Mouse (Mus musculus) Patski (cell line): Measurements from ENCODE around the gene 2310039H08Rik. TPM values are rescaled to one million over a fixed set of nuclear protein-coding genes. Genes with fewer than 3 reads are reported as not detected.

Source experiments
- ATAC-seq: fragments of 100-300 bp; one replicate; pipeline ENCODE4 v1.8.0; 2021
- CTCF ChIA-PET: fragments of 350-600 bp; sonication (Branson Sonifier 250); formaldehyde crosslinking; loops from one replicate; lab custom pipeline; 2022; ENCODE audit warnings: inconsistent platforms; lab: Charles Lee
- POLR2A ChIA-PET: fragments of 350-600 bp; sonication (Branson Sonifier 250); formaldehyde crosslinking; loops from one replicate; lab custom pipeline; 2022; ENCODE audit warnings: antibody characterized with exemption, inconsistent platforms; lab: Charles Lee
- DNase-seq: peaks from one replicate; pipeline ENCODE4 v3.0.0-alpha.2; 2011; ENCODE audit warnings: low read depth, low spot score
- H3K27me3 ChIP-seq: fragments of 371-371 bp; one replicate; pipeline ENCODE4 v1.5.1; 2021
- CTCF ChIP-seq: fragments of 100-300 bp; IDR thresholded peaks from one replicate; pipeline ENCODE4 v1.5.1; 2021
- in situ Hi-C: fragments of 300-500 bp; cut with MboI; formaldehyde crosslinking; loops from 3 replicates; pipeline ENCODE4 v1.11.1; 2018; ENCODE audit warnings: low pct_unique_long_range_greater_than_20kb, mixed read lengths
- polyA plus RNA-seq: library from polyadenylated mRNA; unstranded; gene quantifications from one replicate; pipeline ENCODE4 v1.2.3, GENCODE M21; 2021

Gene 2310039H08Rik
- polyA plus RNA-seq, 1 experiment from 2014 or later: 24.4 TPM

DNA sequence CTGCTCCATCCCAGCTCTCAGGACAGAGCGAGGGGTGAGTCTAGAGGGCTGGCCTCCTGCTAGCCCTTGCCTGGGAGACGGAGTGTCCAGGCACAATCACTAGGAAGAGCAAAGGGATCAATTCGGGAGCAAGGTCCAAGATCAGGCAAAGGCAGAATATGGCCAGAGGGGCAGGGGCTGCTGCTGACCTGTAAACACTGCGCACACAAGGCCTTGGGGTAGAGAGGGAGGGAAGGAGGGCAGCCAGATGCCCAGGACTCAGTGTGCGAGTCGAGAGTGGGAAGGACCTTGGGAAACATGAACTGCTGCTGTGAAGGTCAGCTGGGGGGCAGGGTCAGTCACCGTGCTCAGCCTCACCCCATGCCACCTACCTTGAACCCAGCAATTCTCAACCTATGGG lies 37.1 kb upstream of the 2310039H08Rik start:
- in situ Hi-C loops: no loop called here
- CTCF ChIA-PET: interaction anchor here (0.7 kb wide), 1 partner anchor 12 kb away, joined by 4 read pairs; no protein-coding TSS in a partner anchor
- H3K27me3 ChIP-seq: no peaks in the 10 kb centered on the region
- no peak for DNase-seq
- TF ChIP-seq CTCF: no peak
- ATAC-seq: no peak
- POLR2A ChIA-PET: no interaction called here

DNA sequence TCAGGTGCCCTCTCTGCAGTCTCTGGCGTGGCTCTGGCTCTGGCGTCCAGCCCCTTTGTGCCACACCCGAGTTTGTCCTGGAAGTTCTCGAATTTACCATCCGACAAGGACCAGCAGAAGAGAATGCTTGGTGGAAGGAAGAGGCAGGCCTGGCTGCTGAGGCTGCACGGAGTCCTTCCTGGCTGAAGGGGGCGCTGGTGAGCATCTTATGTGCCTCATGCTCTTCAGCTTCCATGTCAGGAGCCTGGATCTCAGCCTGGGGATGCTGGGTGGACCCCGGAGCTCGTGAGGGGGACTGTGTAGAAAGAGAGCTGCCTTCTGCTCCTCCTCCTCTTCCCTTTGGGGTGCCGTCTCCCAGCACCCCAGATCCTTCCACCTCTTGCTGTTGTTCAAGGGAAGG lies 36.3 kb upstream of the 2310039H08Rik start:
- no peak for DNase-seq
- ChIA-PET POLR2A (interaction anchor here (1.4 kb wide), 1 partner anchor 38 kb away, joined by 3 read pairs; no protein-coding TSS in a partner anchor), CTCF (interaction anchor here (0.8 kb wide), 1 partner anchor 38 kb away, joined by 4 read pairs; no protein-coding TSS in a partner anchor)
- peak; percentile 71 for TF ChIP-seq CTCF
- ATAC-seq: no peak
- no peaks in the 10 kb centered on the region for H3K27me3 ChIP-seq
- in situ Hi-C loops: no loop called here

DNA sequence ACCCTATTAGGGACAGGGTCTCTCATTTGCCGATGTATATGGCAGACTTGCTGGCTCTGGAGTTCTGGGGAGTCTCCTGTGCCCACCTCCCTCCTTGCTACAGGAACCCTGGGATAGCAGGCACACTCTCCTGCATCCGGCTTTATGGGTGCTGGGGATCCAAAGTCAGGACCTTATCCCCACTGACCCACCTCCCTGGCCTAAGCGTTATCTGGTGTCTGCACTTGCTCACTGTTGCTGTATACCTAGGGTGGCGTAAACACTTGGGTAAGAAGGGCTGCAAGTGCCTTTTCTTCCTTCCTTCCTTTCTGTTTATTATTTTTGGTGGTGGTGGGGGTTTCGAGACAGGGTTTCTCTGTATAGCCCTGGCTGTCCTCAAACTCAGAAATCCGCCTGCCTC lies 31.1 kb upstream of the 2310039H08Rik start:
- DNase-seq: no peak
- ChIA-PET CTCF (no interaction called here), POLR2A (no interaction called here)
- H3K27me3 ChIP-seq: no peaks in the 10 kb centered on the region
- in situ Hi-C loops: no loop called here
- ATAC-seq: no peak
- no peak for TF ChIP-seq CTCF

DNA sequence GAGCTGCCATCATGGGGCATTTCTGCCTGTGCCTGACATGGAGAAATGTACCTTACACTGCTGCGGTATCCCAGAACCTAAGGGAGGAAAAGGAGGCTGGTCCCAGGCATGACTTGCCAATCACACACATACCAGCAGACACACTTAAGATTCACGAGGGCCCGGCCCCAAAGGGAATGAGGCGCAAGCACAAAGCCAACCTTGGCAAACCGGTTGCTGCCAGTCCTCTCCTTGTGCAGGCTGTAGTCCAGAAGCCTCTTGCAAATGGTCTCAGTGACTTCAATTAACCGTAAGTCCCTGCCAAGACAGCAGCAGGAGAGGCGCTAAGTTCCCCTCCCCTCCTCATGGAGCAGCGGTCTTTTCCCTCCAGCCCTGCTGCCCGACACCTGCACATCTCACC lies 29.4 kb upstream of the 2310039H08Rik start:
- no peak for TF ChIP-seq CTCF
- ATAC-seq (no peak), DNase-seq (no peak)
- H3K27me3 ChIP-seq: no peaks in the 10 kb centered on the region
- ChIA-PET CTCF (interaction anchor here (1.0 kb wide), 1 partner anchor 50 kb away, joined by 3 read pairs; no protein-coding TSS in a partner anchor), POLR2A (no interaction called here)
- in situ Hi-C loops: no loop called here

DNA sequence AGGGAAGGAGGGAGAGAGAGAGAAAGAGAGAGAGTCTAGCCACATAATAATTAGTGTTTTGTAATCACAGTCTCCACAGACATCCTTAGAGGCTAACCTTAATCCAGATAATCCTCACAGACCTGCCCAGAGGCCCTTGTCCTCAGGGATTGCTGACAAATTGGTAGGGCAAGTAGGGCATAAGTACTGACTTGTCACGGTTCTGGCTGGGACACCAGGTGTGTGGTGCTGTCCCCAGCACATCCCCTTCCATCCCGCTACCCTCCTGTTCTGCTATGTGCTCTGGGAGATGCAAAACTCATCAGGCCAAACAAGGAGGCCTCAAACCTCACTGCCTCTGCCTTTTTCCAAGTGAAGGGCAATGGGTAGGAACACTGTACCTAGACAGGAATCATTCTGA lies 26.9 kb upstream of the 2310039H08Rik start:
- no peak for TF ChIP-seq CTCF

DNA sequence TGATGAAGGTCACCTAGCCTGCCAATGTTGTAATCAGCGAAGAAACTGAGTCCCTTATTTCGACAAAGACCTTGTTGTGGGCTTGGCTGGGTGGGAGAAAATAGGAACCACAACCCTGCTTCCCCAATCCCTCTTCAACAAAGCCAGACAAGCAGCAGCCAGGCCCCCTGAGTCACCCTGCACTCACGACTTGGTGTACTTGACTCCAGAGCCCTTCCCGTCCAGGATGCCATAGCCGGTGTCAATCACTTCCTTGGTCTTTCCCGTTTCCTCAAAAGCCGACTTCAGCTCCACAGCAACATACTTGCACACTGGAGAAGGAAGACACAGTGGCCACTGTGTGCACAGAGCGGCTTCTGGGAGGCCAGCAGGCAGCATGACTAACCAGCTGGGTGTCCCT lies 25.2 kb upstream of the 2310039H08Rik start:
- H3K27me3 ChIP-seq: no peaks in the 10 kb centered on the region
- no peak for DNase-seq
- ChIA-PET POLR2A (no interaction called here), CTCF (no interaction called here)
- ATAC-seq: no peak
- in situ Hi-C loops: no loop called here
- TF ChIP-seq CTCF: no peak

More for the DNA sequence above, 26.9 kb upstream of the 2310039H08Rik start:
- POLR2A ChIA-PET: no interaction called here
- no peaks in the 10 kb centered on the region for H3K27me3 ChIP-seq
- in situ Hi-C loops: no loop called here
- CTCF ChIA-PET: interaction anchor here (1.2 to 1.5 kb wide), 2 partner anchors 12 to 14 kb away, joined by 3 read pairs; no protein-coding TSS in a partner anchor
- no peak for ATAC-seq
- no peak for DNase-seq

DNA sequence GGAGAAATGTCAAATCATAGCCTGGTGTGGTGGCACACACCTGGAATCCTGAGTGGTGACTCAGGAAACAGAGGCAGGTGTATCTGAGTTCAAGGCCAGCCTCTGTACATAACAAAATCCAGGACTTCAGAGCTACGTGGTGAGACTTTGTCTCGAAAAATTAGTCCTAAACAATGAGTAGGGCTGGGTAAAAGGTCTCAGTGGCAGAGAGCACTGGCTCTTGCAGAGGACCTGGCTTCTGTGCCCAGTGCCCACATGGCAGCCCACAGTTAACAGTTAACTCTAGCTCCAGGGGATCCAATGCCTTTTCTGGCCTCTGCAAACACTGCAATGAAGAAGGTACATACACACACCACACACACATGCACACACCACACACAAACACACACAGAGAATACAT lies 24.6 kb upstream of the 2310039H08Rik start:
- ChIA-PET CTCF (no interaction called here), POLR2A (interaction anchor here (0.8 kb wide), 1 partner anchor 46 kb away, joined by 4 read pairs; no protein-coding TSS in a partner anchor)
- DNase-seq (no peak), ATAC-seq (no peak)
- in situ Hi-C loops: no loop called here
- H3K27me3 ChIP-seq: no peaks in the 10 kb centered on the region
- no peak for TF ChIP-seq CTCF

DNA sequence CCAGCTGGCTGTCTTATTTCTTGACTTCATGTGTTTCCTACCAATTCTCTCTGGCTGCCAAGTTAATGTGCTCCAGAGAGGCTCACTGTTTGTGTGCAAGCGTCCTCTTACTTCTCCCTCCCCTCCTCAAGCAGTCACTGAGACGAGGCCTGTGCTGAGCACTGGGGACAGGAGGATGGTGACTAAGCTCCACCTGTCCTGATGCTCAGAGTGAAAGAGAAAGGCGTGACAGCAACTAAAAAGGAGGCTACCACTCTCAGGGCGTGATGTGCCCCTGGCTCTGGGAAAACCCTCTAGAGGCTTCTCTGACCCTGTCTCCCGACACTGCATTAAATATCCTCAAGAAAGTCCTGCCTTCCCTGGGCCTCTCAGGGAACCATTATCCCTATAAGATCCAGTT lies 23.2 kb upstream of the 2310039H08Rik start:
- no peak for ATAC-seq
- in situ Hi-C loops: no loop called here

DNA sequence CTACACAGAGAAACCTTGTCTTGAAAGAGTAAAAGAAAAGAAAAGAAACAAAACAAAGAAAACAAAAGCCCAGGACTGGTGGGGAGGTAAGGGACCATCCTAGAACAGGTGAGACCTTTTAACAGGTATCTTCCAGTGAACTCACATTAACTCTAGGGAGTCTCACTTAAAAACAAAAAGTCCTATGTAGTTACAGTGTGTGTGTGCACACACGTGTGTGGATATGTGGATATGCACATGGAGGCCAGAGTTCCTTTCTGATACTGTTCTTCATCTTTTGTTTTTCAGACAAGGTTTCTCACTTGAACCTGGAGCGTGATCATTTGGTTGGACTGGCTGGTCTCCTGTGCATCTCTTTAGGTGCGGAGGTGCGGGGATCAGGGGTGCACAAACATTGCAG lies 21.9 kb upstream of the 2310039H08Rik start:
- ChIA-PET POLR2A (no interaction called here), CTCF (no interaction called here)
- TF ChIP-seq CTCF: no peak
- no peak for ATAC-seq
- DNase-seq: no peak
- in situ Hi-C loops: no loop called here
- no peaks in the 10 kb centered on the region for H3K27me3 ChIP-seq

More for the DNA sequence above, 23.2 kb upstream of the 2310039H08Rik start:
- DNase-seq: no peak
- no peak for TF ChIP-seq CTCF
- POLR2A ChIA-PET: no interaction called here
- no peaks in the 10 kb centered on the region for H3K27me3 ChIP-seq
- CTCF ChIA-PET: no interaction called here

DNA sequence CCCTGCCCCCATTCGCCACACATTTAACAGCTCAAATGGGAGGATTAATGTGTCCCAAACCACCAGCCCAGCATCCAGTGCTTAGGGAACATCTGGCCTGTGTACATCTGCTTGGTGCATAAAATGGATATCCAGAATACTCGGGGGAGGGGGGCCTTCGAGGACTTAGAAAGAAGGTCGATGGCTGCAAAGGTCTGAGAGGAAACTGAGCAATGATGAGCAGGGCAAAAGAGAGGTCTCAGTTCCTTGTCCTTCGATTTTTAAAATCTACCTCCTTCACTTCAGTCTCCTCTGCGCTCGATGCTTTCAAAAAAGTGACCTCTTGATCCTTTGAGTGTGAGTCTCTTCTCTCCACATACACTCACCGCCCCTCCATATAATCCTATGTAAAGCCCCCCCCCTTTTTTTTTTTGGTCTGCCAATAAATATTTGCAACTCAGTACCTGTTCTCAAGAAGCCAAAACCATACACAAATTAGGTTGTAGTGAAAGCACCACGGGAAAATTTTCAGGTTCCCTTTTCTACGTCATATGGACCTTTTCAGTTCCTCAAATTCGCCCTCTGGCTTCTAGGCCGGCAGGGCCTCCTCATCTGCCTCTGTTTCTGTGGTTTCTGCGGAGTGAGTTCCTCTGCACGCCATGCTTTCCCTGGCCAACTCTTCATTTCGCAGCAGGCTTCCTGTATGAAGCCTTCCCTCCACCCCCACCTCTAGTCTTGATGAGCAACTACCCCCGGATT lies 21.2 kb upstream of the 2310039H08Rik start:
- DNase-seq (no peak), ATAC-seq (no peak)
- in situ Hi-C loops: no loop called here
- POLR2A ChIA-PET: interaction anchor here (1.0 to 2.5 kb wide), 3 partner anchors 9 to 21 kb away, joined by 3 to 5 read pairs (median 4); partner anchors contain the start of gene 2310039H08Rik
- H3K27me3 ChIP-seq: peaks cover 4% of the 10 kb centered on the region
- no peak for TF ChIP-seq CTCF
- CTCF ChIA-PET: no interaction called here
